Mouse (Mus musculus) cerebellum, postnatal 25 days (tissue): ENCODE data around the gene Rpl10.

ENCODE experiments used
- DNase-seq, 2 experiments: peaks; one replicate each; pipeline ENCODE4 v3.0.0; 2021; ENCODE audit warnings: mixed read lengths in 2 of 2

Gene Rpl10

GRCm38 (mm10) chrX:74281732-74282394 is 11.3 kb downstream of the Rpl10 start, which contains the start of the genes Taz and Dnase1l1:
Gene Taz (plus strand): TSS chrX:74281912.
Gene Dnase1l1 (minus strand): TSS chrX:74282337.
- DNase-seq, result peak; percentile 72 to 79

- peak; percentile 86 to 91 for DNase-seq
These were observed 11.9 kb downstream of the Rpl10 start for GRCm38 (mm10) chrX:74282395-74283091.

- DNase-seq, result no peak
These were observed 12.5 kb downstream of the Rpl10 start for GRCm38 (mm10) chrX:74283092-74283437.

- no peak for DNase-seq
These were observed 22.8 kb downstream of the Rpl10 start for GRCm38 (mm10) chrX:74293431-74293830.

- DNase-seq, result peak; percentile 92 to 95
These were observed 26.2 kb downstream of the Rpl10 start, which contains the start of gene Atp6ap1 for GRCm38 (mm10) chrX:74296538-74297448. Gene Atp6ap1 (plus strand): TSS chrX:74297097.

- DNase-seq, result no peak
These were observed 27.7 kb downstream of the Rpl10 start for GRCm38 (mm10) chrX:74298348-74298747.

GRCm38 (mm10) chrX:74299721-74300120 is 29.1 kb downstream of the Rpl10 start:
- no peak for DNase-seq

- peak; percentile 81 to 82 for DNase-seq
These were observed 34.5 kb downstream of the Rpl10 start, which contains the start of gene Gdi1 for GRCm38 (mm10) chrX:74304867-74305700. Gene Gdi1 (plus strand): TSS chrX:74304998.

- peak; percentile 84 to 92 for DNase-seq
These were observed 42.2 kb downstream of the Rpl10 start, which contains the start of gene Fam50a for GRCm38 (mm10) chrX:74312540-74313464. Gene Fam50a (plus strand): TSS chrX:74313033.
